Mouse (Mus musculus): ENCODE results near the gene D1Pas1.

Gene D1Pas1

DNA sequence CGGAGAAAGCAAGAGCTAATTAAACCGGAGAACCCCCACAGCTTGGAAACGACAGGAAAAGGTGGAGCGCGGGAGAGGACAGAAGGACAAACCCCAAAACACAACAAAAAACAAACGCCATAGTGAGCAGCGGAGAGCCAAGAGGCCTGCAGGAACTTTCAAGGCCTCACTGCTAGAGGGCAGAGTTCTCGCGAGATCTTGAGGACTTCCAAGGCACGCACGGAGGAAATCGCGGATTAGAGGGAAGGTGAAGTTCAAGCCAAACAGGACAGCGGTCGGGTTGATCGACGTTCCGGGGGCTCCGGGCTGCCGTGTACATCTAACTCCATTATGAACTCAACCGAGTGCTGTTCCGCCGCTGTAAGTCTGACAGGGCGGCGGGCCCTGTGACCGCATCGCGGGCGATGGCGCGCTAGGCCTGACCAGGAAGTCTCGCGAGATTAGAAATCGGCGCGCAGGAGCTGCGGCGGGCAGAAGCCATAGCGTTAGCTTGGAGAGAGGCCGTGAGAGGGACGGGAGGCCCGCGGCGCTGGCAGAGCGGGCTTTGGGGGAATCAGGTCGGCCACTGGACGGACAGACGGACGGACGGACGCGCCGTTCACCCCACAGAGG is at the start of gene D1Pas1:
Gene D1Pas1, plus strand, starts transcription at position 216 of the 612 bp plus-strand sequence.
- DNase-seq (ENCODE audit: low spot score) = no peak

DNA sequence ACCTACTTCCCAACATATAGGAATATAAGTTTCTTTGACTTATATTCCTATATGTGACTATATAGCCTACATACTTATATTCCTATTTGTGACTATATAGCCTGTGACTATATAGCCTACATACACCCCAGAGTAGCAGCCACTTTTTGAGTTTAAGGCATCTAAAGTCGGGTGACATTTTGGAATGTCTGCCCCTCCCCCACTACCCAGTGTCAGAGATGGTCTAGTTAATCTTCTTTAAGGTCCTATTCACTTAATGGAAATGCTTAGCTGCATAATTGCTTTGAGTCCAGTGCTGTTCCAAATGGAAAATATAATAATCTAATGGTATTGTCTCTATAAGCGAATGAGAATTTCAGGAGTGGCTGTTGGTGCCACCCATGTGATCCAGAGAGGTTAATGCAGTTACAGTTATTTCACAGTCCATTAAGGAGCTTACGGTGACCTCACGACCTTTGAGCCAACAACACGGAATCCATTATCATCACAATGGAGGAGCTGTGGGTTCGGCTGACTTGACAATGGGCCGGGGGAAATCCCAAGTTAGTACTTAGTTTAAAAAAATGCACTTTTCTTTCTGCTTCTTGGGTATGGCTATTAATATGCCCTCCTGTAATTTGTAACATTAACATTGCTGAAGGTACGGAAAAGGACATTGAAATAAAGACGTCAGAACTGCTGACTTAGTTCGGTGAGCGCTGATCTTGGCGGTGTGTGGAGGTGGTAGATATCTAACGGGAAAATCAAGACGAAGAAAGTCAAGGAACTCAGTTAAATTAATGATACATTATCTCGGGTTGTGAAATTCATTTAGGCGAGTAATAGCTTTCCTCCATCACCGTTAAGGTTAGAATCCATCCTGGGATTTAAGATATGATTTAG is 44.5 kb upstream of the D1Pas1 start:
- DNase-seq (ENCODE audit: low spot score) = no peak

DNA sequence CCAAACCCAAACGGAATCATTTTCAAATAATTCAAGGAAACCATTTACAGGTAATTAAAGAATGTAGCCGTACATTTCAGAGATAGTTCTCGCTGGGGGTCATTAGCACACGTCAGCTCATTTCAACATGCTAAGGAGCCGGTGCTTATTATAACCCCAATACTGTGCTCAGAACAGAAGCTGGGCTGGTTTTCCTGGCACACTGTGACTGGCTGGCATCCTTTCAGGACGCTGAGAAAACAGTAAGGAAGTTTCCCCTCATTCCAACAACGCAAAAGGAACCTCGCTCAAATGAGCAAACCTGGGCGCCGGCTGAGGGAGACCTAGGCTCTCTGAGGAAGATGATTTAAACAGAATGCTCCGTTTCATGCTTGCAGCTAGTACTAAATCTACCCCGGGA is 43.2 kb upstream of the D1Pas1 start:
- DNase-seq (ENCODE audit: low spot score) = no peak

DNA sequence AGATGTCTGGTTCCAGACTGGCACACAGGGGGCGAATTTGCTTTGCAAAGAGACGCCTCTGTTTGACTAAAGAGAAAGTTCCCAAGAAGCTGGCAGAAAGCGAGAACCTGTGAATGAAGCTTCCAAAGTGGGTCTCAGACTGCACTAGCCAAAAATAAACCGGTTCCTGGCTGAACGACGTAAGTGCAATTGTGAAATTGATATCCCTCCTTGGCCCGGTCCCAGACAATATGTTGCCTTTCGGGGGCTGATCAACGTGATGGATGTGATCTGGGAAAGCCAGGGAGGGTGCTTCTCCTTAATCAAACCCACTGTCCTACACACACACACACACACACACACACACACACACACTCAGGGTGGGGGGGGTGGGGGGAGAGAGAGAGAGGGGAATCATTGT is 41.8 kb upstream of the D1Pas1 start:
- DNase-seq (ENCODE audit: low spot score) = no peak

DNA sequence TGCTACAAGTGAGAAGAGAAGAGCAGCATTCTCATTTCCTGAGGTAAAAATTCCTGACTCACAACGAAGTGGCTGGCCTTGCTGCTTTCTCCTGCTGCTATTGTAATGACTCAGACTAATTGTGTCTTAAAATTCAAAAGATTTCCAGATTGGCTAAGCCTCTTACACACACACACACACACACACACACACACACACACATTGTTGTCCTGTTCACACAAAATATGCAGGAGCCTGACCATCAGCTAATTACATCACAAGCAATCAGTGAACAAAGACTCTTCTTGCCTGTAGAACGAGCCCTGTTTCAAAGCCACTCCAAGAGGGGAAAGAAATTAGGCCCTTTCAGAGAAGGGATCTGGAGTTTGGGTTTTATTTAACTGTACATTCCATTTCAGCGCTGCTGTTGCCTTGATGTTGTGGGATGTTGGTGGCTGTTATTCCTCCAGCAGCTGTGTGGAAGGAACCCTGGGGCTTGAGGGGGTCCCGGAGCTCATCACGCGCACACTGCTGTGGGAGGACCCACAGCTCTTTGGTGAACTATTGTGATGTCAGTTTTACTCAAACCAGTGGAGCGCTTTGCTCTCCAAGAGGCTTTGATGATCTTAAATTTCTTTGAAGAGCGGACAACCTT is 40.8 kb upstream of the D1Pas1 start:
- DNase-seq (ENCODE audit: low spot score) = no peak

DNA sequence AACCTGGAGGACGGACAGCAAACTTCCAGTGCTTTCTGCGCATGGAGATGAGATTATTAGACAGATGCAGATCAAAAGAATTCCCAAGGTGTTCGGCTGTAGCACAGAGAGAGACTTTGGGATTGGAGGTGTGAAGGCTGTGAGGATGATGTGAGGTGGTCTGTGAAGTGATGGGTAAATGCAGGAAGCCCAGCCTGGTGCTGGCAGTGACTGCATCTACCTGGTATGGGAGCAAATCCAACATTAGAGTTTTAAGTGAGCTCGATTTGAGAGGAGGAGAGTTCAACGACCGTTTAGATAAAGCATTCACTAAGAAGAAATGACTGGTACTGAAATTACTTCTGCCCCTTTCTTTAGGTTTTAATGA is 40.3 kb upstream of the D1Pas1 start:
- no peak for DNase-seq (ENCODE audit: low spot score)

DNA sequence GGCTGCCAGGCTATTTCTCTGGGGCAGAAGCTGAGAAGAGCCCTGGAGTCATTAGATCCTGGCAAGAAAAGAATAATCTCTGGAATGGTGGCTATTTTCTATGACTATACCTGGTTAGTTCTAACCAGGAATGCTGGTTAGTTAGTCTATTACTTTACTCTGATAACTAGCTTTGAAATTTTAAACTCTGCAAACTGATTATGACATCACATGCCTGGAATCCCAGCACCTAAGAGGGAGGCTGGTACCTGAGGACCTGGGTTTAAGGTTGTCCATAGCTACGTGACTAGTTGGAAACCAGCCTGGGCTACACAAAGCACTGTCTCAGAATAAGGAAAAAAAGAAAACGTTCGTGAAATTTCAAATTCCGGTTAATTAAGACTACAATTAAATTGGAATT is 39.7 kb upstream of the D1Pas1 start:
- DNase-seq (ENCODE audit: low spot score) = no peak

DNA sequence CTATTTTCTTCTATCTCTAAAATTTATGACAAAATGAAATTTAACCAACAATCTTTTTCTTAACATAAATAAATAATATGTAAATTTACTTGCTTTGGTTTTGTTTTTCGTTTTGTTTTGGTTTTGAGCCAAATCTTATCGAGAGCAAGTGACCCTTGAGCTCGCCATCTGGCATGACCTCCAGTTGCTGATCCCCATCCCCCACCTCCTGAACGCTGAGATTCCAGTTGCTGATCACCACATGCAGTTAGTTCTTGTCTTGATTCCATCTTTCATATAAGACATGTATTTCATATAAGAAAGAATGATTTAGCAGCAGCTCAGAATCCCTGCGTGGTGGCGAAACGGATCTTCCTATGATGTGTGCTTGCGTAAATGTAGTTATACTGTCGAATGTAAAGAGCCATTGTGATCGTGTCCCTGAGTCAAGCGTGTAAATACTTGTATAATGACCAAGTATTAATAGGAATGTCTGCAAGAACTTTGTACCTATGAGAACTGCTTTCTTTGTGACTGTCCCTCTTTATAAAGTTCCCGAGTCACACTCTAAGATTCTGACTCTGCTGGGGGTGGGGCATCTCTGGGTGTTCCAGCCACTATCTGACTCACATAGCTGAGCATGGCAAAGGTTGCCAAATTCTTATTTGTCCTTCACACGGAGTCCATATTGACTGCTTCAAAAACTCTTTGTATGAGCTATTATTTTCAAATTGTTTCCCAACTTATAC is 36.9 kb upstream of the D1Pas1 start:
- no peak for DNase-seq (ENCODE audit: low spot score)

DNA sequence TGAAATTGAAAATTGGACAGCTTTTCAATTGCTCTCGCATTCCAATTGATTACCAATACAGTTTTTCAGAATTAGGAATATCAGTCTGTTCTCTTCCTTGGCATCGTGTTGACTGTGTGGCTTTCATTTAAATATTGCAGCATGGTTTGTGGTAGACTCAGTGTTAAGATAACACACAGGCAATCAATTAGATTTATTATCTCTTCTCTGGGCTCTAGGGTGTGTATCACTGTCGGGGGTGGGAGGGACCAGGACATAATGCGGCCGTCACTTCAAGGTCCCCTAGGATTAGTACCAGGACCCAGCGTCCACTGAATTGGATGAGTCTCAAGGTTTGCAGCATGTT is 36.4 kb upstream of the D1Pas1 start:
- DNase-seq (ENCODE audit: low spot score) = no peak

DNA sequence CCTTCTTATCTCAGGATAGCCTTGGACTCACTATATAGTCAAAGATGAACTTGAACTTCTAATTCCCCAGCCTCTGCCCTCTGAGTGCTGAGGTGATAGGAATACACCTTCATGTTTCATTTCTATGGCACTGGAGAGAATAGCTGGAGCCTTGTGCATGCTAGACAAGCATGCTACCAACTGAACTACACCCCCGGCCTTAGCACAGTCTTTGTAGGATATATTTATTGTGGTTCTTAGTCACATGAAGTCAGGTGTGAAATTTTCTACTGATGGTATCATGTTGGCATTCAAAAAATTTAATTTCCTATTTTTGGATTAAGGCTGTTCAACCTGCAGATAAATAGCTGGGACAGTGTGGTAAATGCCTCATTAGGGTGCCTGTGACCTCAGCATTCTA is 33.0 kb upstream of the D1Pas1 start:
- DNase-seq (ENCODE audit: low spot score) = no peak

DNA sequence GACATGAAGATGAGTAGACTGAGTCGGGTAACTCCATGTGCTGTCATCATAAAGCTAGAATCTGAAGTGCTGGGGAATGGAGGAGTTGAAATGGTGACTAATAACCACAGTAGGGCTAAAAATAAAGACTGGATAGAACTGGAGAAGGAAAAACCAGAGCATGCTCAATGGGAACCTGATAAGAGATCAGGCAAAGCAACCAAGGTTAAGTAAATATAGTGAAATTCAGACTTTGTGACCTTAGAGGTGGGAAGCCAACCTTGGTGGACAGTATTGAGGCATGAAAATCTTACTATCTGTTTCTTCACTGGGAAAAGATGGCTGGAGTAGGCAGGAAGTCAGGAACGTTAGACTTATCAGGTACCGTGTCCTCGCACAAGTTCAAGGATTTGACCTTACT is 14.8 kb upstream of the D1Pas1 start:
- no peak for DNase-seq (ENCODE audit: low spot score)

DNA sequence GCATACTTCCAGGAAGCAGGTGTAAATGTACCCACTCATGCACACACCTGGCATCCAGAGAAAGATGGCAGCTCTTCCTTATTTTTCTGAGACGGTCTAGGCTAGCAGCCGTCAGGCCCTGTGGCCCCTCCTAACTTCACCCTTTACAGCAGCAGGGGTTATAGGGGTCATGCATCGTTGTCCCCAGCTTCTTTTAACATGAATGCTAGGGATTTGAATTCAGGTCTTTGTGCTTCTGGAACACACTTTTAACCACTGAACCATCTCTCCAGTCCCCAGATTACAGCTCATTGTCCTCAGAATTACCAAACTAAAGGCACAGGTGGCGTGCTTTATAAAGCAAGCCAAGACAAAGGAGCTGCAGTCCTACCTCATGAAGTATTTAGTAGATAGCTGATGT is 12.6 kb upstream of the D1Pas1 start:
- no peak for DNase-seq (ENCODE audit: low spot score)

DNA sequence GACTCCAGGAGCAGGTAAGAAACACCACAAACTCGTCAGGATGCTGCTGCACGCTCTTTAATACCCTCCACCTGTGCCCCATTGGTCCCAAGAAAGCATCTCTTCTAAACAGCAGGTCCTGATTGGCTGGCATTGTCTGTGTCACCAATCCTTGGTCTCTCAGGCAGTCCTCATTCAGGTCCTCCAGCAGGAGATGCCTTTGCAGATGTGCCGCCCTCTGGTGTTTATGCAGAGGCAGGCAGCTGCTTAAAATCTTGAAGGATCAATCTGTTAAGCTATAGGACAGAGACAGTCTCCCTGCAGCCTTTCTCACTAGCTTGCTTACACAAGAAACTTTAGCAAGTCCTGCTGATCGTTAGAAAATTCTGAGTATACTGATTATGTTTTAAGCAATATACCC is 7.8 kb upstream of the D1Pas1 start:
- no peak for DNase-seq (ENCODE audit: low spot score)

DNA sequence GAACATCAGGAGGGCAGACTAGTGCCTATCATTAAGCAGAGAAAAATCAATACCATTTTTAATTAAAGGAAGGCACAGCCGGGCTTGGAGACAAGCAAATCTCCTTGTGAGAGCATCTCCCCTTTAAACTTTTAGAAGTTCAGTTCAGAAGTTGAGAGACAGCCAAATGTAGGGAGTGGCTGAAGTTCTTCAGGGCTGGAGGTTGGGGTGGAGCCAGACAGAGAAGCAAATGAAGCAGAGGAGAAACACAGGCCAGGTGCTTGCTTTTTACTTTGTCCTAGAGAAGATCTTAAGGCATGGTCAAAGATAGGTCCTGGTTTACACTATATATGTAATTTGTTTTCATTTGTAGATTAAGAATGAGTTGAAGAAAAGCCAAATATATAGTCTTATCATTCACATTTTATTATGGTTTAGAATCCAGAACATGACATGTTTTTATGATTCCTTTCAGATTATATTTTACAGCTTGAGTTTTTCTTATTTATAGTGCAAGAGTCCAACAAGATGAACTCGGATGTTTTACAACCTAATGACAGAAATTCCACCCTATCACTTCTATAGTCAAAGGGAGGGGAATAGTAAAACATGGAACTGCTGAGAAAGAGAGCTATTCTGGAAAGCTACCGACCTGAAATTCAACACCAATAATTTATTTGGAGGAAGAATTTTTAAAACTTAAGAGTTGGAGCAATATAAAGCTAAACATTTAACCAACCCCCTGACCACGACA is 2.9 kb upstream of the D1Pas1 start:
- no peak for DNase-seq (ENCODE audit: low spot score)

DNA sequence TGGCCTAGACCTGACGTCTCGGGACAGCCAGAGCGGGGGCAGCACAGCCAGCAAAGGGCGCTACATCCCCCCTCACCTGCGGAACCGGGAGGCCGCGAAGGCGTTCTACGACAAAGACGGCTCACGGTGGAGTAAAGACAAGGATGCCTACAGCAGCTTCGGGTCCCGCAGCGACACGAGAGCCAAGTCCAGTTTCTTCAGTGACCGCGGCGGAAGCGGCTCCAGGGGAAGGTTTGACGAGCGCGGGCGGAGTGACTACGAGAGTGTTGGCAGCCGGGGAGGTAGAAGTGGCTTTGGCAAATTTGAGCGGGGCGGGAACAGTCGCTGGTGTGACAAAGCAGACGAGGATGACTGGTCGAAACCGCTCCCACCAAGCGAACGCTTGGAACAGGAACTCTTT is 710 bp downstream of the D1Pas1 start:
- DNase-seq (ENCODE audit: low spot score) = no peak

DNA sequence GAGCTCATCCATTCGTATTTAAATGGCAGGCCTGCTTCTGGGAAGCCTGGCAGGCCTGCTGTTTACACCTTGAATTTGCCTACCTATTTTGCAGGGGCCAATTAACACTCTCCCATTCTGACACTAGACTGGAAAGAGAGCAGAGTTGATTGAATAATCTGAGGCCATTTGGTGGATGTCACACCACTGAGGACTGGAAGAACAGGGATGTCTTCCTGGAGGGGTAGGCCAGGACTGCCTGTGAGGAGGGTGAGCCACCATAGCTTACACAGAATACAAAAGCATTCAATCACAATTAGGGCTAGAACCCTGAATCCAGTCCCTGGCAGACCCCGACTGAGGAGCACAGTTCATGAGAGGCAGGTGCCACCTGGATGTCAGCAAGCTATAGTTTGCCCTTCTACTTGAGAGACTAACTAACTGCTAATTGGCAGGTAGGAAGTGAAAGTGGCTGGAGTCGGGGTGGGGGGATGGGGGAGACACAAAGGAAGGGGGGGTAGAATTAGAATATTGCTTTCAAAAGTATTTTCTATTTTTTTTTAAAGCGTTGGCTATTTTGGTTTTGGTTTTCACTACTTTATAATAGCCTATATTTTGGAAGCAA is 9.8 kb downstream of the D1Pas1 start:
- no peak for DNase-seq (ENCODE audit: low spot score)

DNA sequence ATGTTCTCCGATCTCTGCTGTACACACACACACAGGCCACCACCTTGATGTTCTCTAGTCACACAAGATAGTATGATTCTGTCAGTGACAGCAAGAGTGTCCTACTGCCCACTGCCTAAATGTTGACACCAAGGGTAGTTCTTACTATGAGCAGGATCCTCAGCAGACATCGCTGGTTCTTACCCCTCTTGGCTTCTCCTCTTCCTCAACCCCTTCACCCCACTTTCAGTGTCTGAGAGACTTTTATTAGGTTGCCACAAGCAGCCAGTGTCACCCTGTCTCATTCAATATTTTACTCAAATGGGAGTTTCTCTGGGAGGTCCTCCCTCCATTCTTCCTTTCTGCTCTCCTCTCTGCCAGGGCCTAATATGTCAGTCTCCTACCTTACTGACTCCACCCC is 10.6 kb downstream of the D1Pas1 start:
- no peak for DNase-seq (ENCODE audit: low spot score)

DNA sequence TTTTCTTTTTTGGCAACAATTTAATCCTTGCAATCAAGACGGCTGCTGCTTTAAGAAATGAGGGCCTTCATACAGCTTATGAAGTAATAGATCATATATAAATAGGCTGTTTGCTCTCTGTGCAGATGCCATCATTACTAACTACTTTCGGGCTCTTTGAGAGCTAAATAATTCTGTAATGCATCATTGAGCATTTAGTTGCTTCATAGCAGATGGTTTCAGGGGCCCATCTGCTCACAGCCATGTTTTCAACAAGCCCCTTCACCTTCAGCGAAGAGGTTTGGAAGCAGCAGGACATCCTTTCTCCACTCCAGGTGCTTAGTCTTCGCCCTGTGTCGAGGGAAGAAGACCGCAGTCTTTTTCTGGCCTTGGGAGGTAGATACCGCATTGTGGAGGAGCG is 12.2 kb downstream of the D1Pas1 start:
- no peak for DNase-seq (ENCODE audit: low spot score)

DNA sequence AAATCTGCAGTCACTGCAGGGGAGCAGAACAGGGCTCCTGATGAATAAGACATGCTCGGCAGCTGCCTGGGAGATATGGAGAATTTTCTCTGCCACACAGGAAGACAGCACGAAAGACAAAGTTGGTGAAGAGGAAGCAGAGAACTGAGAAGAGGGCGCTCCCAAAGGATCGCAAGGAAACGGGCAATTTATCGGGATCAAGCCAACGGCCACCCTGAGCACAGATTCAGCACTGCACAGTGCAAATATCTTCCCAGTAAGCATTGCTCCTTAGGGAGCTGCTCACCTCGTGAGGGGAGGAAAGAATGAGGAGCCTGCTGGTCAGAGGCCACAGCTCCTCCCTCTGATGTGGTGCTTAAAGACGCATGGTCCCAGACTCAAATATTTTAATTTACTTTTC is 13.3 kb downstream of the D1Pas1 start:
- no peak for DNase-seq (ENCODE audit: low spot score)

DNA sequence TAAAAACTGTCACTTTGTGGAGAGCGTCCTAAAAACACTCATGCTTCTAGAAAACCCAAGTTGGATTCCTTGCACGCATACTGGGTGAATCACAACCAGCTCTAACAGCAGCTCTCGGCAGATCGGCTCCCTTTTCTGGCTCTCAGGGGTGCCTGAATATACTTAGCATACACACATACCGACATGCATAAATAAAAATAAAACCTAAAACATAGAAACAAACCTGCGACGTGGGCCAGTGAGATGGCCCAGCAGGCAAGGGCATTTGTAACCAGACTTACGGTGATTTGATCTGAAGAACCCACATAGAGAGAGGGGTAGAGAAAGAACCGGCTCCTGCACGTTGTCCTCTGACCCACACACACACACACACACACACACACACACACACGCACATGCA is 17.9 kb downstream of the D1Pas1 start:
- no peak for DNase-seq (ENCODE audit: low spot score)

DNA sequence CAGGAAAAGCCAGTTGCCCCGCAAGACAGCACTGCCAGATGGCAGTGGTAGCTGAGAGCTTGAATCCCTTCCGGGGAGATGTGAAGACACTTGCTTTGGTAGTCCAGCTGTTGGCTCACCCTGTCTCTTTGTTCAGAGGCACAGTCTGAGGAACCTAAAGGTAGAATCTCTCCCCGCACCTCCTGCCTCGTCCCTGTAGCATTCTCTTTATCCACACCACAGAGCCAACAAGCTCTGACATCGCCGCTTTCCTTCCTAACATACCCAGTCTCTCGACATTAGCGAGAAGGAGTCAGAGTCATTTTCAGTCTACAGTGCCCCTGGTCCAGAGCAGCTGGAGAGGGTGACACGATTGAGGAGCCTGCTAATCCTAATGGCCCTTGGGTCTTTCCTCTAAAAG is 18.9 kb downstream of the D1Pas1 start:
- DNase-seq (ENCODE audit: low spot score) = no peak

DNA sequence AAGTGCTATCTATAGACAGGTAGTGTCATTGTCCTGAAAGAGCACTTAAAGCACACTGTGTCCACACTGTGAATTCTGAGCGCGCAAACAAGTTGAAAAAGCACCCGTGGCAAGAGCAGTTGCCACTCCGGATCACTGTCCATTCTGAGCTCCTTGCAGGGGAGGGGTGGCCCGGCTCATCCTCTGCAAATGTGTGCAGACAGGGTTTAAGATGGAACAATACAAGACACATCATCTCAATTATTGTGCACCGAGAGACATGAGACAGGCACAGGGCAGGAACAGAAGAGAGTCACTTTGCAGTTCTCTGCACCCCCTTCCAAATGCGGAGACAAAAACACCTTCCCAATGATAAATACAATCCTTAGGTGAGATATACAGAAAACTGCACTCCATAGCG is 19.3 kb downstream of the D1Pas1 start:
- DNase-seq (ENCODE audit: low spot score) = no peak

All from urinary bladder, postnatal 14 days (tissue).